Mouse (Mus musculus) hindbrain, embryonic 16.5 days (tissue): ENCODE data around the gene Ccnl2. TPM values are rescaled to one million over a fixed set of nuclear protein-coding genes. Genes with fewer than 3 reads are reported as not detected.
A peak's percentile ranks its signal among the peaks of the same experiment; 100 is the strongest.

Experiments used
- ATAC-seq: fragments of 200-750 bp; cut with Nextera tagmentation; 2 replicates; pipeline ENCODE4 v1.8.0; 2017; ENCODE audit warnings: moderate TSS enrichment, moderate library complexity
- H3K27ac ChIP-seq: fragments of 300-500 bp; sonication (generic); 2 replicates; pipeline ENCODE4 v1.5.1; 2014; ENCODE audit warnings: low read depth, mild to moderate bottlenecking, control low read depth, low read length, moderate library complexity
- H3K27me3 ChIP-seq: fragments of 300-500 bp; sonication (generic); replicated peaks from 2 replicates; pipeline ENCODE4 v1.6.1; 2014; ENCODE audit warnings: low read length; ENCODE audit not compliant: control insufficient read depth, insufficient read depth
- H3K36me3 ChIP-seq: fragments of 300-500 bp; sonication (generic); 2 replicates; pipeline ENCODE4 v1.6.1; 2014; ENCODE audit warnings: mild to moderate bottlenecking, low read length, moderate library complexity, mixed read lengths; ENCODE audit not compliant: control insufficient read depth, insufficient read depth
- H3K4me1 ChIP-seq: fragments of 300-500 bp; sonication (generic); 2 replicates; pipeline ENCODE4 v1.6.1; 2014; ENCODE audit warnings: low read depth, low read length; ENCODE audit not compliant: control insufficient read depth, insufficient read depth
- H3K4me2 ChIP-seq: fragments of 300-500 bp; sonication (generic); 2 replicates; pipeline ENCODE4 v1.6.1; 2014; ENCODE audit warnings: mild to moderate bottlenecking, low read length, control low read depth, moderate library complexity
- H3K4me3 ChIP-seq: fragments of 300-500 bp; sonication (generic); 2 replicates; pipeline ENCODE4 v1.5.1; 2014; ENCODE audit warnings: mild to moderate bottlenecking, low read length, control low read depth, moderate library complexity
- H3K9ac ChIP-seq: fragments of 300-500 bp; sonication (generic); 2 replicates; pipeline ENCODE4 v1.6.1; 2014; ENCODE audit warnings: low read depth, mild to moderate bottlenecking, control low read depth, low read length, moderate library complexity
- H3K9me3 ChIP-seq: fragments of 300-500 bp; sonication (generic); 2 replicates; pipeline ENCODE4 v1.6.1; 2014; ENCODE audit warnings: mild to moderate bottlenecking, low read length, moderate library complexity; ENCODE audit not compliant: control insufficient read depth
- WGBS: fragments of 180-500 bp; shearing (Covaris S2); extraction: QIAGEN DNeasy Blood & Tissue Kit; methylation state at CpG from one replicate; pipeline ENCODE4 v1.1.7; 2014; 5-methylcytosine and 5-hydroxymethylcytosine counted together
- polyA plus RNA-seq: library from polyadenylated mRNA; unstranded; fragments of >200 nt; fragmentation: Nextera tagmentation; extraction: Ambion mirVana; gene quantifications from 2 replicates; pipeline ENCODE4 v1.2.1, GENCODE M21; 2015

Gene Ccnl2
- polyA plus RNA-seq, 1 experiment from 2014 or later, result 118 TPM

DNA sequence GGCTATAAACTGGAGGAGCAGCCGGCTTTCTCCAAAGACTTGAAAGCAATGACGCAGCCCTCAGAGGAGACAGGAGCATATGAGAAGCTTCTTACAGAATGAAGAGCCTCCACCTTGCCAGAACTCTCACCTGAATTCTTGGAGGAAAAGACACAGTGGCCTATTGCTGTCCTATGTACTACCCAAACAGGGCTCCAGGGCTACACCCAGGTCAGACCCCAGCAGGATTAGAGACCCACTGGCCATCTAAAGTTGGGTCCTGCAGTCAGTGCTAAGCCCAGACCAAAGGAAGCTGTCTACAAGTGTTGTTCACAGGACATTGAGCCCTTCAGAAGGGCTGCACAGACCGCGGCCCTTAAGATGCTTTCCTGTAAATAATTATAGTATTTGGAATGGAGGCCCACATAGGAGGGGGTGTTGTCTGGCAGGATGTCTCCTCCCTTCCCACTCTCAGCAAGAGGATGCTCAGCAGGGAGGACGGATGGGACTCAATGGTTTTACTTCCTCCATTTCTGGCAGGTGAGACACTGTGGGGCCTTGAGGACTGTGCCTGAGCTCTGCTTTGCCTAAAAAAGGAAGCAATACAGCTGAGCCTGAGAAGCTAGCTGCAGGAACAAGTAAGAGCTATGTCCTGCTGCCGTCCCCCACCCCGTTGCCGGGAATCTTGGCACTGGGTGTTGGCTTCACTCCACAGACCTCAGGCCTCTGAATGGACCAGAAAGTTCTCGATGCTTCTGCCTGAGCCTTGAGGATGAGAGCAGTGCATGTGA lies 37.1 kb upstream of the Ccnl2 start:
- WGBS, result 50% methylated on average over 9 of the region's 9 CpGs
- no peak for ATAC-seq

GRCm38 (mm10) chr4:155775855-155776254 lies 36.4 kb upstream of the Ccnl2 start:
- H3K36me3 ChIP-seq, result no peaks in the 10 kb centered on the region
- H3K9me3 ChIP-seq, result no peaks in the 10 kb centered on the region
- peaks cover 19% of the 10 kb centered on the region for H3K4me1 ChIP-seq
- H3K27ac ChIP-seq, result peak overlapping the region; percentile 5; the same call in 1 of the 2 replicates
- H3K9ac ChIP-seq, result no peak overlapping the region
- ATAC-seq, result no peak
- H3K4me2 ChIP-seq, result no peak overlapping the region
- WGBS, result 68% methylated on average over 3 of the region's 3 CpGs
- no peak overlapping the region for H3K4me3 ChIP-seq
- peaks cover 11% of the 10 kb centered on the region for H3K27me3 ChIP-seq

More for the DNA sequence above, 37.1 kb upstream of the Ccnl2 start:
- Histone ChIP-seq H3K4me2 (peak overlapping the region; percentile 82), H3K27ac (peak overlapping the region; percentile 61), H3K4me3 (peak overlapping the region; percentile 48), H3K4me1 (peaks cover 25% of the 10 kb centered on the region), H3K9ac (peak overlapping the region; percentile 64), H3K36me3 (no peaks in the 10 kb centered on the region), H3K27me3 (peaks cover 11% of the 10 kb centered on the region), H3K9me3 (no peaks in the 10 kb centered on the region)

DNA sequence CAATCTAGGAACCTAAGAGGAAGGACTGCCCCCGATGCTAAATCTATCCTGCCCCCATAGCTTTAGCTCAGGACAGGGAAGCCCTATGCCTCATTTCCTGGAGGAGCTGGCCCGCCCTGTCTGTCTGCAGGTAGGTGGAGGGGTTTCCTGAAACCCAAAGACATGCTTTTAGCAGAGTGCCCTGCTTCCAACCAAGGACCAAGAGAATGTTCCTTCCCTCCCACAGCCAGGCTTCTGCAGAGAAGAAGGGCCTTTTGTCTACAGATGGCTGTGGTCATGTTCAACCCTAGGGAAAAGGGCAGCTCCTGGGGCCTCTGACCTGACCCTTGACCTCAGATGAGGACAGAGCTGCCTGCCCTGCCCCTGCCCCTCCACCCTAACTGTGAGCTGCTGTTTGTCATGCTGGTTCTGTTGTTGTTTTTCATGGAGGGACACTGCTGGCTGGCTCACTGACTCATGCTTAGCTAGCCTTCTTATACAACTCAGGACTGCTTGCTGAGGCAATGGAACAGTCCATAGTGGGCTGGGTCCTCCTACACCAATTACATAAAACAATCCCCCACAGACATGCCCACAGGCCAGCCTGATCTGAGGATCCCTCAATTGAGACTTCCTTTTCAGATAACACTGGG lies 35.5 kb upstream of the Ccnl2 start:
- 45% methylated on average over 2 of the region's 2 CpGs for WGBS
- H3K4me2 ChIP-seq, result no peak overlapping the region
- no peak for ATAC-seq
- H3K9ac ChIP-seq, result no peak overlapping the region
- H3K27me3 ChIP-seq, result peaks cover 11% of the 10 kb centered on the region
- H3K4me1 ChIP-seq, result peaks cover 18% of the 10 kb centered on the region
- H3K36me3 ChIP-seq, result no peaks in the 10 kb centered on the region
- H3K9me3 ChIP-seq, result no peaks in the 10 kb centered on the region
- no peak overlapping the region for H3K4me3 ChIP-seq
- H3K27ac ChIP-seq, result no peak overlapping the region

- Histone ChIP-seq H3K27ac (no peak overlapping the region), H3K4me2 (no peak overlapping the region), H3K9me3 (no peaks in the 10 kb centered on the region), H3K4me3 (no peak overlapping the region), H3K27me3 (peaks cover 7% of the 10 kb centered on the region), H3K36me3 (no peaks in the 10 kb centered on the region), H3K4me1 (peaks cover 18% of the 10 kb centered on the region), H3K9ac (no peak overlapping the region)
- WGBS, result 76% methylated on average over 2 of the region's 2 CpGs
- ATAC-seq, result no peak
Measured at GRCm38 (mm10) chr4:155777816-155778215, 34.5 kb upstream of the Ccnl2 start.

GRCm38 (mm10) chr4:155779498-155779897 lies 32.8 kb upstream of the Ccnl2 start:
- ATAC-seq, result no peak
- no peak overlapping the region for H3K4me3 ChIP-seq
- no peaks in the 10 kb centered on the region for H3K36me3 ChIP-seq
- WGBS, result 77% methylated on average over 4 of the region's 4 CpGs
- H3K27ac ChIP-seq, result no peak overlapping the region
- H3K9me3 ChIP-seq, result no peaks in the 10 kb centered on the region
- no peaks in the 10 kb centered on the region for H3K27me3 ChIP-seq
- peaks cover 14% of the 10 kb centered on the region for H3K4me1 ChIP-seq
- H3K9ac ChIP-seq, result no peak overlapping the region
- no peak overlapping the region for H3K4me2 ChIP-seq

DNA sequence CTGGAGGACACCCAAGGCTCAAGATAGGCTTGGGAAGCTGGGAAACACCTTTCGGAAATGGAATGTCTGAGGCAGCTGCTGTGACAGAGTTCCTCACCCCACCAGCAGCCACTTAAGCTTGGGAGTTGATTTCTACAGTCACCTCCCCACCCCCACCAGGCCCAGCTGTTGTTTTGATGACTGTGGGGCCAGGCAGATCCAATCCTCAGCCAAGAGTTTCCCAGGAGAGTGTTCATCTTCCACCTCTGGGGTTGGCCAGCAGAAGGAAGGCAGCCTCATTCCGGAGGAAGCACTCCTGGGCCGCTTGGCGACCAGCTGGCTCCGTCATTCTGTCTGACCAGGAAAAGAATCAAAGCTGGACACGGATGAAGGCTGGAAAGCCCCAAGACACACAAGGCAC lies 31.4 kb upstream of the Ccnl2 start:
- no peak overlapping the region for H3K4me2 ChIP-seq
- no peaks in the 10 kb centered on the region for H3K36me3 ChIP-seq
- 31% methylated on average over 6 of the region's 6 CpGs for WGBS
- H3K27me3 ChIP-seq, result no peaks in the 10 kb centered on the region
- peak overlapping the region; percentile 54; the same call in 1 of the 2 replicates for H3K27ac ChIP-seq
- no peaks in the 10 kb centered on the region for H3K9me3 ChIP-seq
- H3K4me3 ChIP-seq, result no peak overlapping the region
- no peak overlapping the region for H3K9ac ChIP-seq
- ATAC-seq, result no peak
- peaks cover 5% of the 10 kb centered on the region for H3K4me1 ChIP-seq

GRCm38 (mm10) chr4:155783486-155784080 lies 28.7 kb upstream of the Ccnl2 start:
- Histone ChIP-seq H3K27me3 (no peaks in the 10 kb centered on the region), H3K9ac (peak overlapping the region; percentile 85), H3K27ac (peak overlapping the region; percentile 89), H3K36me3 (no peaks in the 10 kb centered on the region), H3K4me2 (peak overlapping the region; percentile 80), H3K4me1 (peaks cover 4% of the 10 kb centered on the region; the same call in 1 of the 2 replicates), H3K4me3 (peak overlapping the region; percentile 69), H3K9me3 (no peaks in the 10 kb centered on the region)
- WGBS, result 33% methylated on average over 16 of the region's 16 CpGs
- no peak for ATAC-seq

DNA sequence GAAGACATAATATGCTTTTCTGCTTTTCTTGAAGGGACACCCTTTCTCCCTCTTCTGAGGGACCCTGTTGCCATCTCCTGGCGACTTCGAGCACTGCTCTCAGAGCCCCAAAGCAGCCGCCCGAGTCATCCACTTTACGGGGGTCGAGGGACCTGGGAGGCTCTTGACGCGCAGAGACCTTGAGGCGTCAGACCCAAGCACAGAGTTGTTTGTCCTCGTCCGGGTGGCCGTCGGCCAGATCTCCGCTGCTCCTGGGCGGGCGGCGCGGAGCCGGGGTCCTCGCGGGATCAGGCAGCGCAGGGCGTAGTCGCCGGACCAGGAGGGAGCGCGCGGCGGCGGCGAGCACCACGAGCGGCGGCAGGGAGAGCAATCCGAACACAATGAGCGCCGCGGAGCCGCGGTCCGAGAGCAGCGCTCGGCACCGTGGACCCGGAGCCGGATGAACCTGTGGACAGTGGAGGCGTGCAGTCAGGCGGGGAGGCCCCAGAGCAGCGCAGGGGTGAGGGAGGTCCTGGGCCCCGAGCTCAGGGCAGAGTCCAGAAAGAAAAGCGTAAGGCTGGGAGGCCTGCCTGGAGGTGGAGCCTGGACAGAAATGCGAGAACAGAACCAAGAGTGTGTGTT lies 28.1 kb upstream of the Ccnl2 start:
- peak overlapping the region; percentile 69 for H3K4me3 ChIP-seq

DNA sequence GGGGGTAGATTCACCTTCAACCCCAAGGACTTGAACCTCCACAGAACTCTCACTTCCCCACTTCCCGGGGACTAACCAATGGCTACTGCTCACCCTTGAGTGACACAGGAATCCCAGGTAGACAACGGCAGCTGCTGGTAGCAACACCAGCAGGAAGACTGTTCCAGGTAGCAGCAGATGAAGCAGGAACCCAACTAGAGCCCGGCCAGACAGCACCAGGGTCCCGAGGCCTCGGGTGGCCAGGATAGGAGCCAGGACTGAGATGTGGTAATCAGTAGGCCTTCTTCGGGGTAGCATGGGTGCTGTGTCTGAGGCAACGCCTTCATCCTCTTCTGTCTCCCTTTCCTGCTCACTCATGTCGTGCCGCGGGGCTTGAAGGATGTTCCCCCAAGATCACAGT lies 27.0 kb upstream of the Ccnl2 start:
- Histone ChIP-seq H3K9ac (no peak overlapping the region), H3K27me3 (no peaks in the 10 kb centered on the region), H3K4me1 (peaks cover 4% of the 10 kb centered on the region; the same call in 1 of the 2 replicates), H3K36me3 (no peaks in the 10 kb centered on the region), H3K4me2 (no peak overlapping the region; the same call in 1 of the 2 replicates), H3K27ac (no peak overlapping the region), H3K4me3 (no peak overlapping the region), H3K9me3 (no peaks in the 10 kb centered on the region)
- no peak for ATAC-seq
- 77% methylated on average over 8 of the region's 10 CpGs for whole genome bisulfite sequencing

More for the DNA sequence above, 28.1 kb upstream of the Ccnl2 start:
- Histone ChIP-seq H3K9ac (peak overlapping the region; percentile 85), H3K36me3 (no peaks in the 10 kb centered on the region), H3K27me3 (no peaks in the 10 kb centered on the region), H3K4me1 (peaks cover 4% of the 10 kb centered on the region; the same call in 1 of the 2 replicates), H3K27ac (peak overlapping the region; percentile 89), H3K4me2 (peak overlapping the region; percentile 80), H3K9me3 (no peaks in the 10 kb centered on the region)
- ATAC-seq, result peak; percentile 92
- WGBS, result under 1% methylated on average over 52 of the region's 52 CpGs
